Mouse (Mus musculus) midbrain, postnatal 0 days (tissue): ENCODE results near the gene Stxbp3. TPM values are rescaled to one million over a fixed set of nuclear protein-coding genes. Genes with fewer than 3 reads are reported as not detected.
A peak's percentile ranks its signal among the peaks of the same experiment; 100 is the strongest.

Experiments
- ATAC-seq: fragments of 200-750 bp; cut with Nextera tagmentation; 2 replicates; pipeline ENCODE4 v1.8.0; 2017; ENCODE audit warnings: moderate number of reproducible peaks, mild to moderate bottlenecking, moderate TSS enrichment, moderate library complexity; ENCODE audit not compliant: low FRiP score
- DNase-seq: peaks from one replicate; pipeline ENCODE4 v3.0.0-alpha.2; 2015; ENCODE audit warnings: low spot score
- H3K27ac ChIP-seq: fragments of 300-500 bp; sonication (generic); 2 replicates; pipeline ENCODE4 v1.5.1; 2014; ENCODE audit warnings: low read depth, mild to moderate bottlenecking, low read length, mixed read lengths
- H3K27me3 ChIP-seq: fragments of 300-500 bp; sonication (generic); 2 replicates; pipeline ENCODE4 v1.6.1; 2014; ENCODE audit warnings: low read length, control low read depth, mixed read lengths; ENCODE audit not compliant: insufficient read depth
- H3K36me3 ChIP-seq: fragments of 300-500 bp; sonication (generic); 2 replicates; pipeline ENCODE4 v1.6.1; 2014; ENCODE audit warnings: low read length, control low read depth, mixed read lengths; ENCODE audit not compliant: insufficient read depth
- H3K4me1 ChIP-seq: fragments of 300-500 bp; sonication (generic); 2 replicates; pipeline ENCODE4 v1.6.1; 2014; ENCODE audit warnings: mild to moderate bottlenecking, control low read depth, antibody characterized with exemption, low read length, mixed read lengths; ENCODE audit not compliant: insufficient read depth
- H3K4me2 ChIP-seq: fragments of 300-500 bp; sonication (generic); 2 replicates; pipeline ENCODE4 v1.6.1; 2014; ENCODE audit warnings: low read depth, mild to moderate bottlenecking, low read length, mixed read lengths; ENCODE audit not compliant: poor library complexity, severe bottlenecking
- H3K4me3 ChIP-seq: fragments of 300-500 bp; sonication (generic); 2 replicates; pipeline ENCODE4 v1.5.1; 2014; ENCODE audit warnings: low read depth, mild to moderate bottlenecking, low read length, moderate library complexity
- H3K9ac ChIP-seq: fragments of 300-500 bp; sonication (generic); replicated peaks from 2 replicates; pipeline ENCODE4 v1.6.1; 2014; ENCODE audit warnings: mild to moderate bottlenecking, low read length, moderate library complexity, mixed read lengths; ENCODE audit not compliant: poor library complexity, severe bottlenecking
- H3K9me3 ChIP-seq: fragments of 300-500 bp; sonication (generic); 2 replicates; pipeline ENCODE4 v1.6.1; 2016; ENCODE audit warnings: low read length, control low read depth
- CTCF ChIP-seq: IDR thresholded peaks from 2 replicates; pipeline ENCODE4 v1.5.1; 2016; ENCODE audit warnings: antibody characterized with exemption, mild to moderate bottlenecking
- WGBS: fragments of 180-500 bp; shearing (Covaris S2); extraction: QIAGEN DNeasy Blood & Tissue Kit; methylation state at CpG from one replicate; pipeline ENCODE4 v1.1.7; 2014; 5-methylcytosine and 5-hydroxymethylcytosine counted together
- polyA plus RNA-seq: library from polyadenylated mRNA; unstranded; fragments of >200 nt; fragmentation: Nextera tagmentation; extraction: Ambion mirVana; gene quantifications from 2 replicates; pipeline ENCODE4 v1.2.1, GENCODE M21; 2015
- total RNA-seq: library from RNA; depleted of rRNA; stranded (reverse); fragments of >200 nt; gene quantifications from 2 replicates; pipeline ENCODE4 v1.2.3, GENCODE M21; 2014

The Stxbp3 gene
- total and polyA plus RNA-seq, 2 experiments from 2014 or later: 11.7 to 12.3 TPM

GRCm38 (mm10) chr3:108858231-108858770, 18.0 kb upstream of the Stxbp3 start:
- peak; percentile 65 for ATAC-seq
- Histone ChIP-seq H3K9ac (no peak overlapping the region), H3K27me3 (no peaks in the 10 kb centered on the region), H3K9me3 (no peaks in the 10 kb centered on the region), H3K4me1 (peaks cover 2% of the 10 kb centered on the region; the same call in 1 of the 2 replicates), H3K4me2 (no peak overlapping the region), H3K4me3 (no peak overlapping the region), H3K27ac (peak overlapping the region; percentile 58), H3K36me3 (no peaks in the 10 kb centered on the region)
- TF ChIP-seq CTCF: peak; percentile 42
- DNase-seq: peak; percentile 77
- 16% methylated on average over 7 of the region's 7 CpGs for WGBS

- Histone ChIP-seq H3K27me3 (no peaks in the 10 kb centered on the region), H3K4me2 (no peak overlapping the region), H3K9ac (no peak overlapping the region), H3K4me1 (peaks cover 2% of the 10 kb centered on the region; the same call in 1 of the 2 replicates), H3K27ac (no peak overlapping the region), H3K36me3 (no peaks in the 10 kb centered on the region), H3K4me3 (no peak overlapping the region), H3K9me3 (no peaks in the 10 kb centered on the region)
- WGBS: 67% methylated on average over 1 of the region's 1 CpGs
- ATAC-seq (no peak), DNase-seq (no peak)
- no peak for TF ChIP-seq CTCF
Observed at GRCm38 (mm10) chr3:108857714-108858113, 17.4 kb upstream of the Stxbp3 start.

GRCm38 (mm10) chr3:108857124-108857470, 16.8 kb upstream of the Stxbp3 start:
- H3K9me3 ChIP-seq: no peaks in the 10 kb centered on the region
- no peak for TF ChIP-seq CTCF
- H3K4me2 ChIP-seq: no peak overlapping the region
- H3K27me3 ChIP-seq: no peaks in the 10 kb centered on the region
- no peak overlapping the region for H3K9ac ChIP-seq
- H3K27ac ChIP-seq: no peak overlapping the region
- DNase-seq: no peak
- H3K4me1 ChIP-seq: peaks cover 2% of the 10 kb centered on the region; the same call in 1 of the 2 replicates
- no peak for ATAC-seq
- H3K4me3 ChIP-seq: no peak overlapping the region
- 38% methylated on average over 3 of the region's 3 CpGs for WGBS
- H3K36me3 ChIP-seq: no peaks in the 10 kb centered on the region

- Histone ChIP-seq H3K9me3 (no peaks in the 10 kb centered on the region), H3K4me2 (no peak overlapping the region), H3K36me3 (no peaks in the 10 kb centered on the region), H3K27ac (no peak overlapping the region), H3K4me1 (peaks cover 6% of the 10 kb centered on the region), H3K9ac (no peak overlapping the region), H3K4me3 (no peak overlapping the region), H3K27me3 (no peaks in the 10 kb centered on the region)
- peak; percentile 59 for TF ChIP-seq CTCF
- no peak for ATAC-seq
- 32% methylated on average over 8 of the region's 8 CpGs for WGBS
- peak; percentile 19 for DNase-seq
Observed at GRCm38 (mm10) chr3:108856386-108857123, 16.2 kb upstream of the Stxbp3 start.

- H3K4me2 ChIP-seq: no peak overlapping the region
- TF ChIP-seq CTCF: no peak
- no peaks in the 10 kb centered on the region for H3K9me3 ChIP-seq
- no peak for ATAC-seq
- H3K4me1 ChIP-seq: peaks cover 6% of the 10 kb centered on the region
- 64% methylated on average over 10 of the region's 10 CpGs for WGBS
- DNase-seq: peak; percentile 55
- H3K36me3 ChIP-seq: no peaks in the 10 kb centered on the region
- no peaks in the 10 kb centered on the region for H3K27me3 ChIP-seq
- no peak overlapping the region for H3K27ac ChIP-seq
- H3K4me3 ChIP-seq: no peak overlapping the region
- H3K9ac ChIP-seq: no peak overlapping the region
Observed at GRCm38 (mm10) chr3:108855864-108856263, 15.5 kb upstream of the Stxbp3 start.

GRCm38 (mm10) chr3:108855371-108855770, 15.0 kb upstream of the Stxbp3 start:
- DNase-seq (peak; percentile 62), ATAC-seq (no peak)
- Histone ChIP-seq H3K9ac (no peak overlapping the region), H3K36me3 (no peaks in the 10 kb centered on the region), H3K27ac (peak overlapping the region; percentile 18; the same call in 1 of the 2 replicates), H3K4me1 (peaks cover 6% of the 10 kb centered on the region), H3K4me3 (no peak overlapping the region), H3K9me3 (no peaks in the 10 kb centered on the region), H3K27me3 (no peaks in the 10 kb centered on the region), H3K4me2 (no peak overlapping the region)
- WGBS: 38% methylated on average over 12 of the region's 12 CpGs
- TF ChIP-seq CTCF: no peak
